Mouse (Mus musculus) kidney, postnatal 4 days (tissue): ENCODE results near the gene Gpbp1l1.

Source experiments
- DNase-seq, 2 experiments: peaks; one replicate each; pipeline ENCODE4 v3.0.0; 2021; ENCODE audit warnings: mixed read lengths in 2 of 2

Gene Gpbp1l1

GRCm38 (mm10) chr4:116638821-116639220 is 81.4 kb downstream of the Gpbp1l1 start:
- DNase-seq: no peak

DNA sequence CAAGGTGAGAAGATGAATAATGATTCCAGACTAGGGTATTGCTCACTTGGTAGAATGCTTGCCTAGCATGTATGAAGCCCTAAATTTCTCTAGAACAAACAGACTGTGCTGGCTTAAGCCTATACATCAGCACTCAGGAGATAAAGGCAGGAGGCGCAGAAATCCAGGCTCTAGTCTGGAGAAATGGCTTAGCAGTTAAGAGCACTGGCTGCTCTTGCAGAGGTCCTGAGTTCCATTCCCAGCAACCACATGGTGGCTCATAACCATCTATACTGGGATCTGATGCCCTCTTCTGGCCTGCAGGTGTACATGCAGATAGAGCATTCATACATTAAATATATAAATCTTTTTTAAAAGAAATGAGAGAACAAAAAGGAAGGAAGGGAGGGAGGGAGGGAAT is 84.6 kb downstream of the Gpbp1l1 start:
- no peak for DNase-seq
